Mouse (Mus musculus) left cerebral cortex, postnatal 10 days (tissue): ENCODE results near the gene Man1c1. TPM values are rescaled to one million over a fixed set of nuclear protein-coding genes. Genes with fewer than 3 reads are reported as not detected.
A peak's percentile ranks its signal among the peaks of the same experiment; 100 is the strongest.

Experiments
- DNase-seq, 2 experiments: peaks; one replicate each; pipeline ENCODE4 v3.0.0; 2021 to 2022; ENCODE audit warnings: low spot score in 2 of 2, mixed read lengths in 1 of 2; ENCODE audit errors: extremely low spot score in 1 of 2
- intact Hi-C: fragments of 180-260 bp; cut with DNase I; formaldehyde crosslinking; loops from one replicate; pipeline ENCODE4 v1.15.1; 2025
- total RNA-seq, 2 experiments: library from RNA; stranded (reverse); gene quantifications; 2 replicates each; pipeline ENCODE4 v1.2.3; 2021

Gene Man1c1
- total RNA-seq, 2 experiments from 2014 or later = 19.9 to 20.1 TPM

DNA sequence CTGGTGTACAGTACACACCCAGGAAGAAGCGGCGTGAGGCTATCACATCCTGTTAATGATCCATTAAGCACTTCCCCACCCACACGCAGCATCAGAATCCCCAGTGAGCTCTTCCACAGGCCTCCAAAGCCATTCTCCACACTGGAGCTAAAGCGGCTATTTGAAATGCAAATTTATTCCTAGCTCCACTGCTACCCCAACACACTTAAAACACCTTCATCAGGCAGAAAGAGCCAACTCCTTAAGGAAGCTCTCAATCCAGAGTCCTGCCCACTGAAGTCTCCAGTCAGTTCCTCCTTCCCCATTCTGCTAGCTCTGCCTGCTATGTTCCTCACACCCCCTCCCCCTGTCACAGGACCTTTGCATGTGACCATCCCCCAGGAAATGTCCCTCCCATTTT lies 51.4 kb downstream of the Man1c1 start:
- intact Hi-C loops = no loop called here
- DNase-seq = no peak

DNA sequence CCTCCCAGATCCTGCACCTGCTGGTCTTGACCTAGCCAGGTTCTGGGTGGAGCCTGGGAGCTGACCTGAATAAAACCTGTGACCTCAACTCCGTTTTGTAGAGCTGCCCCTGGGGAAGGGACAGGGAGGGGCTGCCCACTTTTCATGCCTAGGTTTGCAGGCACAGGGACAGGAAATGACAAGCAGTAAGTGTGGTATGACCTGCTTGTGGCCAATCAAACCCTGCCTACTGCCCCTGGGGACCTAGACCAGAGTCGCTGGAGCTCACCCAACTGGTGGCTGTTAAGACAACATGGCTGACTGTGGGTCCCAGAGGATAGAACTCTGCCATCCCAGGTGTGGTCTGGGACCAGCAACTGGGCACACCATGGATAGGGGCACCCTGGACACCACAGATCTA lies 51.9 kb downstream of the Man1c1 start:
- no peak for DNase-seq
- intact Hi-C loops = no loop called here

DNA sequence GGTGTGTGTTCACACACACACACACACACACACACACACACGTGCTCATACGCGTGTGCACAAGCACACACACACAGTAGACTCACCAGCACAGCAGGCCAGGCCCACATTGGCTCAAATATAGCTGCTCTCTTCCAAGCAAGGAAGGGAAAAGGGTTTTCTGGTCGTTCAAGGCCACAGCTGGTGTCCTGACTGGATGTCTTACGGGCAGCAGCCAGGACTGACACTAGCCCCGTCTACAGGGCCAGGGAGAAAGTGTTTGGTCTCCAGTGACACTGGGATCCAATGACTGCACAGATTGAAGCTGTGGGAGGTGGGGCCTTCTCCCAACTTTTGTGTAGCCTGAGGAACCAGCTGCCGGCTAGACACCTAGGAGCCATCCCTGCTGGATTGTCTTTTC lies 52.7 kb downstream of the Man1c1 start:
- DNase-seq = no peak
- intact Hi-C loops = no loop called here

DNA sequence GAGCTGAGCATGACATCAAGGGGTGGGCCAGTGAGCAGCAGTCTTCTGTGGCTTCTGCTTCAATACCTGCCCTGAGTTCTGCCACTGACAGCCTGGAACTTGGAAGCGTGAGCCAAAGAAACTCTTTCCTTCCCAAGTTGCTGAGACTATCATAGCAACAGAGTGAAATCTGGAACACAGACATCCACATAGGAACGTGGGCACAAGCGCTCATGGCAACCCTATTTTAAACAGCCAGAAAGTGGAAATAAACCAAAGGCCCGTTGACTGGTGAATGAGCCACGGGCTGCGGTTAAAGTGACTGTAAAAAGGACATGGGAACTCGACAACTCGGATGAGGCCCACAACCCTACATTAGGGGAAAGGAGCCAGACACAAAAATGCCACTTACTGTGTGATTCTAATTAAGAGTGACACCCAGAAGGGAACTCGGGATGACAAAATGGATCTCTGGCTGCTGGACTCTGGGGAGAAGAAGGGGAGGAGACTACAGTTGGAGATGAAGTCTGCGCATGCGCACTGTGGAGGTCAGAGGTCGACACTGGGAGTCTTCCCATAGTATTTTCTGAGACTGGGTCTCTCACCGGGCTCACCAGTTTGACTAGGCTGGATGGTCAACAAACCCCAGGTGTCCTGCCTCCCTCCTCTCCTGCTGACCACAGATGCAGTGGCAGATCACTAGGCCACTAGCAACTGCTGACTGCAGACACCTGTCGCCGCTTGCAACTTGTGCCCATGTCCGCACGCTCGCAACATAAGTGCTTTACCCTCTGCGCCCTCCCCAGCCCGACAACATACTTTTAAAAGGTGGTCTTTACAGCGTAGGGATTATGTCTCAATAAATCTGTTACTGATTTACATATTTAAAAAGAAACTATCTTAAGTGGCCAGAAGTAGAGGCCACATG lies 58.8 kb downstream of the Man1c1 start:
- intact Hi-C loops = no loop called here
- DNase-seq = peak in 1 of 2 experiments; percentile 63

DNA sequence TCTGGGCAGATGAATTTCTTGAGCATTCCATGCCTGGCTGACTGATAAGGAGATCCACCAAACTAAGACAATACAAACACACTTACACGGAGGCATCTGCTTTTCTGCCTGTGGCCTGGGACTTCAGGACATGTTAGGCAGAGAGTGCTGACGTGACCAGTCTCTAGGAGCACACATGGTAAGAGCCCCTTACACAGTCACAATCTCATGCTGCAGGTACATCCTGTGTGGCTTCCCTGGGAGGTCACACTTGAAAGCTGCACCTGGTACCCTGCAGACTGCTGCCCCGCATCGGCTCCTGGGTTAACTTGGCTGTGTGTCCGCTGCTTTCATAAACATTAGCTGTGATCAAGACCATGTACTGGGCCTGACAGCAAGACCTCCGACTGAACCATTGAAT lies 59.7 kb downstream of the Man1c1 start:
- no peak for DNase-seq
- intact Hi-C loops = no loop called here

DNA sequence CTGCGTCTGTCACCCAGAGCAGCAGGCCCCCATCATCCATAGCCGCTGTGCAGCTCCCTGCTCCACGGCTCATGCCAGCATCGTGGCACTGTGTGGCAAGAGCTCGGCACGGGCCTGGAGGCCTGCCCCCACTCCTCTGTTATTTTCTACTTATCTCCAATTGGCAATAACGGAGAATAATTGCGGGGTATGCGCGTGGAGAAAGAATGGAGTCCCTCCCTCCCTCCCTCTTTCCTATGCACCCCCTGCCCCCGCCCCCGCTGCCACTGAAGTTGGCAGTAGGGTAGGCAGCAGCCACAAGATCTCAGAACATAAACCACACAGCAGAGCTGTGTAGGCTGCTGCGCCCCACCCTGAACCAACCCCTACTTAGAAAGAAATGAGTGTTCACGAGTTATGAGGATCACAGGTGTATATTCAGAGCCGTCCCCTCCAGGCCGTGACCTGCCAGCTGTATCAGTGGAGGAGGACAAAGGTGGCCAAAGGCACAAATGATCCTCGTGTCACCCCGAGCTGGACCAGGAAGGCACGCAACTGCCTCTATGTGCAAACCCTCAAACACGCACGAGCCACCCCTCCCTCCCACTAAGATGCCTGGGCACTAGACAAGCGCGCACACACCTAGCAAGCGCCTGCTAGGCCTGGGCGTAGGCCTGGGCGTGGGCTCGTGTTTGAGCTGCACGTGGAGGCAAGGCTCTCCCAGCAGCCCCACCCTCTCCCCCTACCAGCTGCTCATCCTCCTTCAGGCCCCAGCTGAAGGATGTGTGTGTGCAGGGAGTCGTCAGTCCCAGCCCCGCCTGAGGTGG lies 62.2 kb downstream of the Man1c1 start:
- intact Hi-C loops = no loop called here
- DNase-seq = peak in 1 of 2 experiments; percentile 50

DNA sequence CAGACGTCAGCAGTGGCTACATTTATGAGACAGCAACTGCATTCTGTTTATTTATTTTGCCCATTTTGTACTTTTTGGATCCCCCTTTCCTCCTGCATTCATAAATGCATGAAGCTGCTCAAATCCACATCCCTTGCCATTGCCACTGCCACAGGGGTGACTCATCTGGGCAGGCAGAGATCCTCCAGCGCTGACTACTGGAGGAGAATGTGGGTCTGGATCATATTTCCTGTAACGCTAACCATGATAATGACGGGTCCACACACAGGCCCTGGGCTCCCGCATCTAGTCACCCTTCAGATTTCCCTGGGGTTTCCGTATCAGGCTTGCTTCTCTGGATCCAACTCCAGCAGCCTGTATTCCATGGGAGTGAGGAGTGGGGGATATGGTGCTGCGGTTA lies 64.8 kb downstream of the Man1c1 start:
- DNase-seq = no peak
- intact Hi-C loops = no loop called here

DNA sequence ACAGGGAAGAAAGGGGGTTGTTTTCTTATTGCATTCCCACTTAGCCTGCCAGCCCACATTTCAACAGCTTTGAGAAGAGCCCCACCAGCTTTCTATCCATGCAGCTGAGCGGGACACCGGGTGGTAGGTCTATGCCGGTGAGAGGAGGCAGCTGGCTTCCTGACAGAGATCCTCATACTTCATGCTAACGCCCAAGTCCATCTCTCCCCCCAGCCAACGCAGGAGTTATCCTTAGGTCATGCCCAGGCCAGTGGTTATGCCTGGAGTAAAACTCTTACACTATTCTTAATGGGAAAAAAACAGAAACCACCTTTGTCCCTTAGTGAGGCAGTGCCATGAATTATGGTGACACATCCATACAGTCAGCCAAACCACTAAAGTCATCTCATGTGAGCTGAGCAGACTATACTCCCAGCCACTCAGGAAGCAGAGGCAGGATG lies 66.0 kb downstream of the Man1c1 start:
- intact Hi-C loops = no loop called here
- no peak for DNase-seq

DNA sequence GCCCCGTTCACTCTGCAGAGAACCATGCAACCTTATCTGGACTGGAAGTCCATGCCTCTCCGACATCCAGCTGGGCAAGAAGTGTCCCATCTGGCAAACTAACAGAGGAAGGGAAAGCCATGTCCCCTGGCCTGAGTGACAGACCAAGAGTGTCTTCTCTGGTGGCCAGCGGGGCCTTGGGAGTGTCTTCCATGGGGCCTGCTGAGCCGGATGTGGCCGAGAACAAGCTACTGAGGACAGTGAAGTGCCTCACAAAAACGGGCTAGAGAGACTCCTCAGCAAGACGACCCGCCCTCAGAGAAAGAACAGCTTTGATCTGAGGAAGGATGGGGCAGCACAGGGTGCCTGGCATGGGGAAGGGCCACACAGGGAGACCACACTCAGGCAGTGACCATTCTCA lies 67.7 kb downstream of the Man1c1 start:
- DNase-seq = peak in 1 of 2 experiments; percentile 63
- intact Hi-C loops = no loop called here

DNA sequence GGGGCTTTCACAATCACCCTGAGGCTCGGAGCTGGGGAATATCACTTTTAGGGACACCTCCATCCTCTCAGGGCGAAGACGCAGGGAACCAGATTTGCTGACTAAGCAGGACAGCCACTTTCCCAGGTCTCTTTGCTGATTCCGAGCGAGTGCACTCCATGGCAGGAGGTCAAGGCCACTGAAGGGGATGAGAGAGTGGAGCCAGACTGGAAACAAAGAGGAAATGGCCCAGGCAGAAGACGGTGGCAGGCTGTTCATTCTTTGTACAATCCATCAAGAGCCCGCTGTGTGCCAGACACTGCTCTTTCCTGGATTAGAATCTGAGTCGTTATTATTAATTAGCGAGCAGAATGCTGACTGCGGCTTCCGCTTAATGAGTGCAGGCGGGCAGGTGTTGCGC lies 70.1 kb downstream of the Man1c1 start:
- intact Hi-C loops = loop anchor here (5.0 kb wide), 1 partner anchor 68 kb away; the partner anchor contains the start of gene Man1c1
- no peak for DNase-seq

DNA sequence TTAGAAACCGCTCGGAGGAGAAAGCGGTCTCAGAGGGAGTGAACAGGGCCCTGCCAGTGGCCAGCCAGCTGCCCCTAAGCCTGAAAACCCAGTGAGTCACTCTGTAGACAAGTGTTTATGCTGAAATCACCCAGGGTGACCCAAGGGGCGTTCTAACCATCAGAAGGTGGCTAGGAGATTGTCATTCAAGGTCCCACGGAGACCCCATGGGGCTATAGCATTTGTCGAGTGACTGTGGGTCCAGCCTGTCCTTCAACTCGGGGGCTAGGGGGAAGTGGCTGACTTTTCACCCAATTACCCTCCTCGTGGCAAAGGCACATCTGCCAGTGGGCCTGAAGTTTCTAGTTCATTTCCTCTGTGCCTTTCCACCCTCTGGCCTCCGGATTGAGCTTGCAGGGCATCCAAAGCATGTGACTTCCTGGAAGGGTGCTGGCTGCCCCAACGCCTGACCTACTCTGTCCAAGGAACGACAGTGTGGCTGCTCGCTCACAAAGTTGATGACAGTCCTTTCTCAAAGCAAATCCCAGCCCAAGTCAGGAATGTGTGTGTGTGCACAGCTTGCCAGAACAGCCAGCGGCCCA lies 71.9 kb downstream of the Man1c1 start:
- DNase-seq = peak; percentile 62 to 72

DNA sequence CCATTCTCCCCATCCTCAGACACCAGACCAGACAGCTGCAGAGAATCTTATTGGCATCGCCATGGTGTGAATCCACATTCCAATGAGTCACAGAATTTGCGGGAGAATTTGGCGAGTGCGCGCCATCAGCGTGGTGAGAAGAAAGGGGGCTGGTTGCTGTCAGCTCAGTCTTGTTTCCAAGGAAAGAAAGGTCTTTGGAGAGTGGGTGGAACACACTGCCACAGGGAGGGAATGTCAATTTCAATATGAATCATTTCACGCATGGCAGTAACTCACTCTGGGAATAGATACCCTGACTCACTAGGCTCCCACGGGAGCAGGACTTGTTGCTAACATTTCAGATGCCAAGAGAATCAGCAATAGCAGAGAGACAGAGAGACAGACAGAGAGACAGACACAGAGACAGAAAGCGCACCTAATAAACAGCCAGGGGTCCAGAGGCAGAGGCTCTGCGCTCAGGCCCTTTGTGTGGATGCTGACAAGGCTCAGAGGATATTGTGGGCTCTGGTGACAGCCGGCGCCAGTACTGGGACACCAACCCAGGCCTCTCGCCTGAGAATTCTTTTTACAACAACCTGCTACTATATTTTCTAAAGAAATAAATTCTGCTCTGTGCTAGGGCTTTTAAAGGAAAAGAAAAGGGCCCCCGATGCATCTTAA lies 72.5 kb downstream of the Man1c1 start:
- DNase-seq = peak in 1 of 2 experiments; percentile 60
- intact Hi-C loops = loop anchor here (5.0 kb wide), 1 partner anchor 71 kb away; the partner anchor contains the start of gene Man1c1

More for the DNA sequence above, 71.9 kb downstream of the Man1c1 start:
- intact Hi-C loops = loop anchor here (5.0 kb wide), 1 partner anchor 70 kb away; the partner anchor contains the start of gene Man1c1

DNA sequence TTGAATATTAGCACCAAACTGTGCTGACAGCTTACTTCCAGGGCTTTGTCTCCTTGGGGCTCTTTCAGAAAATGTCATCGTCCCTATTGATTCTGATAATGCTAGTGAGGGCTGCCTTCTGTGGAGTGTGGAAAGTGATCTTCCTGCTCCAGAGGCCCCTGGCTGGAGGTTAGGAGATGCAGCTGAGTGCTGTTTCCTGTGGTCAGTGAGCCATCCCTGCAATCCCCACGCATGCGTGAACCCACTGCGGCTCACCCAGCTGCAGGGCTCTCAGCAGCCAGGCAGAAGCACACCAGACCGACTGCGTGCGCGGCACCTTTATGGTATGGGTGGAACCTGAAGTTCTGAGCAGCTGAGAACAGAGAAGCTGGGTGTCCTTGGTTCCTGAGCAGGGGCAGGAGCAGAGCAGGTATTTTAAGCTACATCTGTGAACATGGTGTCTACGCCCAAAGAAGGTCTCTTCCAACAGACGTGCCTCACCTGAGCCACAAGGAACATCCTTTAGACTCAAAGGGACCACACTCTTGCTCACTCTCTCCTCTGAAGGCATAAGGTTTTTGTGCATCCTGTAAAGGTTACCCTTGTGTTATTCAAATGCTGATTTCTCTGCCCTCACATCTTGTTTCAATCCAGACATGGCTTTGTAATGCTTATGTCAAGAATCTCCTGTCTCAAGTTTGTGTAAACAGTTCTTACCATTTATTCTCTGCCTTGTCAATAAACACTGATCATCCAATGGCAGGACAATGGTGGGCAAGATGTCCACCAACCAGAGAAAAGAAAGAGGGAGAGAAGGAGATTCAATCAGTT lies 75.3 kb downstream of the Man1c1 start:
- intact Hi-C loops = no loop called here
- DNase-seq = no peak

DNA sequence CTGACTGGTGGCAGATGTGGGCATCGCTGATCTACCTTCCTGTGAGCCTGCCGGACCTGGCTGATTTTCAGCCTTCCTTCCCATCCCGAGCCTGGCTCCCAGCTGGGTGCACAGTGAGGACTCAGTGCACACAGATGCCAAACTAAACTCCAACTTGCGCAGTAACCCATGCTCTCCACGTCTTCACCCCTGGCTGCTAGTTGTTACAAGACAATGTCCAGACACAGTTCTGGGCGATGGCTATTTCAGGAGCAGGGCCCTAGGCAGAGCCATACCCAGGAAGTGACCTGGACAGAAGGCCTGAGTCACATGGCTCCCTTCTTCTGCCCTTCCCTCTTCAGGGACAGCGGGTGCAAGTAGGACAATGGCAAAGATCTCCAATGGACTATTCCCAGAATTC lies 76.0 kb downstream of the Man1c1 start:
- no peak for DNase-seq
- intact Hi-C loops = no loop called here

DNA sequence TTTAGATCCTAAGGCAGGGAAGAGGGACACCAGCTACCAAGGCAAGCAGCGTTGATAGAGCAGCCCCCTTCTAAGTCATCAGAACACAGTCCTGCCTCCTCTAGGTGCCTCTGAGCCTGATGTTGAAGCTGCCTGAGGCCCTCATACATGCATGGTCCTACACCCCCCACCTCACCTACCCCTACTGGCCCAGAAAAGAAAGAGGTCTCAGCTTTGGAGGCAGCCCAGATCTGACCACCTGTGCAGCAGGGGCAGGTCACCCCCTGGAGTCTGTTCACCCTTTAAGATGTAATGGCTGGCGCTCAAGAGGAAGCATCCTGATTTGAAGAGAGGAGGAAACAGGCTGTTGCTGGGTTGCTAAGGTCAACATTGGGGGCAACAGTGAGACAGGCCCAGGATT lies 77.2 kb downstream of the Man1c1 start:
- no peak for DNase-seq
- intact Hi-C loops = no loop called here

DNA sequence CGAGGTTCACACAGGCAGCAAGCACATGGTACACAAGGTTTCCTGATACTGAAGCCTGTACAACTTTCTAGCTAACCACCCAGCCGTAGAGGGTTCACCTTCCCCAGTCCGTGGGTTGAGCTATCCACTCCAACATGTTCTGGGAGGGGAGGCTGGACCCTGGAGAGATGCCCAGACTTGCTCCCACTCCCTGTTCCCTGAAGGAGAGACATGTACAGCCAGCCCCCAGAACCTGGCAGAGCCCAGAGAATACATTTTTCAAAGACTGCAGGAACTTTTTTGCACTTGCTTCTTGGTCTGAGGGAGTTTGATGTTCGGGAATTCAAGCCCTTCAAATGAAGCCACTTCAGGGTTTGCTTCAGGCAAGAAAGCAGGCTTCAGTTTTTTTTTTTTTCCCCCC lies 77.7 kb downstream of the Man1c1 start:
- intact Hi-C loops = no loop called here
- DNase-seq = no peak

DNA sequence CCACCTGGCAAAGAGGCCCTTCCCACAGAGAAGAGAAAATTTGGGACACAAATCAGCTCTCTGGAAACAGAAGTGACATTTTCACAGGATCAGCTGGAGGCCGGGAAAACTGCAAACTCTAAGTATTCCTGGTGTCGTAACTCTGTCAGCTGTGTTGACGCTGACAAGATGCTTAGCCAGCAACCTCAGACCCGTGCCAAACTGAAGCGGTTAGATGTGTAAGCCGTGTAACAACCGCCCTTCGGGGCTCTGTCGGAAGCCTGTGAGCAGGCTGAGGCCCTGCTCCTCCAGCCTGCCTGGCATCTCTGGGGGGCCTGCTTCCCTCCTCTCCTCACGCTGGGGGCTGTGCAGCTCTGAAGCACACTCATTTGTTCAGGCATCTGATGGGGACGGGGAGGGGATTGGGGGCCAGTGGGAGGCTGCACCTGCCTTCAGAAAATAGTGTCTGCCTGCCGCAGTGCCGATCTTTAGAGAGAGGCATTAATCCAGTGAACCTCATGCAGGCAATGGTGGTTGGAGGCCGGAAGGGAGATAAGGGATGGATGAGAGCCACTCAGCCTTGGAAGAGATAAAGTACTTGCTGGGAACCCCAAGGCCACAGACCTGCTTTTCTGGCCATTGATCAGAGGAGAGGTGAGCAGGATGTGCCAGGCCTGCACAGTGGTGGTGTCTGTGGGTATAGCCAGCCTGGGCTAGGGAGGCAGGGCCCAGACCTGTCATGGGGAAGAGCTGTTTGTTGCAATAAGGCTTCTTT lies 79.8 kb downstream of the Man1c1 start:
- DNase-seq = peak; percentile 33 to 52
- intact Hi-C loops = no loop called here
